Mouse (Mus musculus) E14TG2a.4 (cell line): ENCODE data around the gene Syne3.

Experiments used
- H3K27me3 ChIP-seq: 2 replicates; pipeline ENCODE4 v1.6.1; 2014; ENCODE audit warnings: low read length, control low read depth; ENCODE audit not compliant: insufficient read depth
- H3K36me3 ChIP-seq: 2 replicates; pipeline ENCODE4 v1.6.1; 2014; ENCODE audit warnings: low read length, control low read depth; ENCODE audit not compliant: insufficient read depth
- H3K4me1 ChIP-seq: replicated peaks from 2 replicates; pipeline ENCODE4 v1.6.1; 2014; ENCODE audit warnings: low read depth, low read length, control low read depth
- H3K4me3 ChIP-seq: replicated peaks from 2 replicates; pipeline ENCODE4 v1.5.1; 2014; ENCODE audit warnings: mild to moderate bottlenecking, low read length
- H3K9me3 ChIP-seq: 2 replicates; pipeline ENCODE4 v1.6.1; 2014; ENCODE audit warnings: low read length, control low read depth
- CTCF ChIP-seq: conservative IDR thresholded peaks from 2 replicates; pipeline ENCODE4 v1.5.1; 2014; ENCODE audit warnings: low read length
- NANOG ChIP-seq: IDR thresholded peaks from 2 replicates; pipeline ENCODE4 v1.6.1; 2014; ENCODE audit warnings: borderline replicate concordance, low read length, mixed read lengths
- POU5F1 ChIP-seq: IDR thresholded peaks from 2 replicates; pipeline ENCODE4 v1.6.1; 2014; ENCODE audit warnings: low read length, borderline replicate concordance

Syne3 gene

GRCm38 (mm10) chr12:104976903-104977302, 32.7 kb downstream of the Syne3 start:
- H3K4me3 ChIP-seq, result no peak overlapping the region
- H3K9me3 ChIP-seq, result no peaks in the 10 kb centered on the region
- H3K27me3 ChIP-seq, result peaks cover 4% of the 10 kb centered on the region; the same call in 1 of the 2 replicates
- no peaks in the 10 kb centered on the region for H3K36me3 ChIP-seq
- H3K4me1 ChIP-seq, result peaks cover 16% of the 10 kb centered on the region
- TF ChIP-seq CTCF (no peak), NANOG (no peak), POU5F1 (no peak)

DNA sequence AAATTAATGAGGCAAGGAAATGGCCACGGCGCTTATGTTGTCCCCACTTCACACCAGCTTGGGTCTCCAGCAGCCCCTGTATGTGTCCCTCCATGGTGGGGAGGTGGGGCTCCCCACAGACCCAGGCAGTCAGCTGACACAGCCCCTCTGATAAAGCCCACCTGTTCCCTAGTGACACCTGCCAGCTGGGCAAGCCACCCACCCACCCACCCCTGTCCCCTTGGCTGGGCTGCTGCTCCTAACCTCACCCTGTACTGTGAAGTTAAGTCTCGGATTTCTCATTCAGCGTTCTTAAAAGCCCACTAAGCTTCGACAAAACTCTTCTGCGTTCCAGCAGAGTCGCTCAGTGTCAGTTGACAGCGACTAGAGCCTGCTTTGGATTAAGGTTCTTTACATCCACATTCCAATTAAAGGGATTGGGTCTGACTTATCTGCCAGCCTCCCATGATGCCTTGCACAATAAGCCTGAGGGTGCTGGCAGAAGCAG, 33.2 kb downstream of the Syne3 start:
- TF ChIP-seq CTCF (no peak), POU5F1 (no peak), NANOG (no peak)
- peaks cover under 1% of the 10 kb centered on the region; the same call in 1 of the 2 replicates for H3K27me3 ChIP-seq
- H3K4me1 ChIP-seq, result peaks cover 16% of the 10 kb centered on the region
- H3K36me3 ChIP-seq, result no peaks in the 10 kb centered on the region
- H3K4me3 ChIP-seq, result no peak overlapping the region
- H3K9me3 ChIP-seq, result no peaks in the 10 kb centered on the region

GRCm38 (mm10) chr12:104972860-104973259, 36.7 kb downstream of the Syne3 start:
- H3K9me3 ChIP-seq, result no peaks in the 10 kb centered on the region

GRCm38 (mm10) chr12:104969618-104970017, 40.0 kb downstream of the Syne3 start:
- H3K36me3 ChIP-seq, result no peaks in the 10 kb centered on the region
- TF ChIP-seq NANOG (no peak), CTCF (no peak), POU5F1 (no peak)
- peaks cover 10% of the 10 kb centered on the region for H3K4me1 ChIP-seq
- H3K4me3 ChIP-seq, result no peak overlapping the region
- peaks cover 11% of the 10 kb centered on the region for H3K27me3 ChIP-seq
- H3K9me3 ChIP-seq, result no peaks in the 10 kb centered on the region

More at GRCm38 (mm10) chr12:104972860-104973259, 36.7 kb downstream of the Syne3 start:
- Histone ChIP-seq H3K36me3 (no peaks in the 10 kb centered on the region), H3K4me3 (no peak overlapping the region), H3K27me3 (no peaks in the 10 kb centered on the region; the same call in 1 of the 2 replicates), H3K4me1 (peaks cover 8% of the 10 kb centered on the region)
- no peak for TF ChIP-seq NANOG
- no peak for TF ChIP-seq POU5F1
- TF ChIP-seq CTCF, result no peak

GRCm38 (mm10) chr12:104969177-104969576, 40.4 kb downstream of the Syne3 start:
- no peaks in the 10 kb centered on the region for H3K9me3 ChIP-seq
- H3K36me3 ChIP-seq, result no peaks in the 10 kb centered on the region
- TF ChIP-seq CTCF (no peak), NANOG (no peak), POU5F1 (no peak)
- no peak overlapping the region for H3K4me3 ChIP-seq
- H3K4me1 ChIP-seq, result peaks cover 10% of the 10 kb centered on the region
- peaks cover 13% of the 10 kb centered on the region for H3K27me3 ChIP-seq

GRCm38 (mm10) chr12:104964953-104965911, 44.4 kb downstream of the Syne3 start:
- no peaks in the 10 kb centered on the region for H3K9me3 ChIP-seq
- TF ChIP-seq NANOG, result no peak
- TF ChIP-seq POU5F1, result no peak
- no peak for TF ChIP-seq CTCF
- peaks cover 18% of the 10 kb centered on the region for H3K4me1 ChIP-seq
- H3K27me3 ChIP-seq, result peaks cover 16% of the 10 kb centered on the region
- H3K36me3 ChIP-seq, result no peaks in the 10 kb centered on the region
- H3K4me3 ChIP-seq, result no peak overlapping the region

GRCm38 (mm10) chr12:104960421-104960820, 49.2 kb downstream of the Syne3 start:
- Histone ChIP-seq H3K27me3 (peaks cover 8% of the 10 kb centered on the region), H3K9me3 (no peaks in the 10 kb centered on the region), H3K4me1 (peaks cover 16% of the 10 kb centered on the region), H3K36me3 (no peaks in the 10 kb centered on the region), H3K4me3 (no peak overlapping the region)
- TF ChIP-seq CTCF, result no peak
- TF ChIP-seq NANOG, result no peak
- no peak for TF ChIP-seq POU5F1

DNA sequence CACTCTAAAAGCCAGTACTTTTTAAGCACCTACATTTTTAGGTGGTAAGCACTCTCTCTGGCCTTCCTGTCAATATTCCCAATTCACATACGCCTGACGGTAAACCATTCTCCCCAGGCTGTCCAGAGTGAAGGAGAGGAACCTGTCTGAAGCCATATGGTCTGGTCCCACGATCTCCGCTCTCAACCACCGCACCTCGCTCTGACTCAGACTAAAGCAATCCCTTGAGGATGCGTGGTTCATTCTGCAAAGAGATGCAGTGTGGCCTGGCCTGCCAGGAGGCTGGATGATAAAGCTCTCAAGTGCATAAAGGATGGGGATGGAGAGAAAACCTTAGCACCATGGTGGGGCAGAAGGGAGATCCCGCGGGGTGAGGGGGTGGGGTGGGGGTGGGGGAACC, 49.6 kb downstream of the Syne3 start:
- no peak for TF ChIP-seq NANOG
- no peak for TF ChIP-seq CTCF
- TF ChIP-seq POU5F1, result no peak
- no peaks in the 10 kb centered on the region for H3K9me3 ChIP-seq
- H3K4me3 ChIP-seq, result no peak overlapping the region
- peaks cover 5% of the 10 kb centered on the region; the same call in 1 of the 2 replicates for H3K27me3 ChIP-seq
- no peaks in the 10 kb centered on the region for H3K36me3 ChIP-seq
- peaks cover 18% of the 10 kb centered on the region for H3K4me1 ChIP-seq
